Mouse (Mus musculus): Measurements from ENCODE around the gene Sh3tc1.

GRCm38 (mm10) chr5:35710931-35711330 lies 28.9 kb downstream of the Sh3tc1 start:
- TF ChIP-seq CTCF (IDR thresholded peaks at IDR 0.05; ENCODE audit: extremely low read depth, insufficient read depth, low read length) (no peak), POLR2A (IDR thresholded peaks at IDR 0.05; ENCODE audit: extremely low read depth, insufficient read depth, low read length) (no peak)
